Mouse (Mus musculus): ENCODE results near the gene Stard5.

Gene Stard5

GRCm38 (mm10) chr7:83633856-83634255, 2.1 kb downstream of the Stard5 start:
- no peak for DNase-seq

GRCm38 (mm10) chr7:83635726-83636125, 4.0 kb downstream of the Stard5 start:
- DNase-seq, result no peak

GRCm38 (mm10) chr7:83636425-83636824, 4.7 kb downstream of the Stard5 start:
- DNase-seq, result no peak

GRCm38 (mm10) chr7:83637781-83638583, 6.2 kb downstream of the Stard5 start:
- no peak for DNase-seq

- no peak for DNase-seq
These were observed 7.3 kb downstream of the Stard5 start for GRCm38 (mm10) chr7:83639084-83639483.

- no peak for DNase-seq
These were observed 8.8 kb downstream of the Stard5 start for GRCm38 (mm10) chr7:83640581-83640980.

GRCm38 (mm10) chr7:83641163-83641562, 9.4 kb downstream of the Stard5 start:
- DNase-seq, result no peak

GRCm38 (mm10) chr7:83643581-83643980, 11.8 kb downstream of the Stard5 start:
- DNase-seq, result no peak

- no peak for DNase-seq
These were observed 13.0 kb downstream of the Stard5 start for GRCm38 (mm10) chr7:83644761-83645160.

GRCm38 (mm10) chr7:83645476-83645875, 13.7 kb downstream of the Stard5 start:
- no peak for DNase-seq

- DNase-seq, result no peak
These were observed 17.0 kb downstream of the Stard5 start for GRCm38 (mm10) chr7:83648807-83649206.

- DNase-seq, result no peak
These were observed 18.9 kb downstream of the Stard5 start for GRCm38 (mm10) chr7:83650638-83651037.

- DNase-seq, result no peak
These were observed 20.7 kb downstream of the Stard5 start for GRCm38 (mm10) chr7:83652498-83652897.

GRCm38 (mm10) chr7:83653605-83654051, 21.9 kb downstream of the Stard5 start:
- no peak for DNase-seq

- no peak for DNase-seq
These were observed 22.4 kb downstream of the Stard5 start for GRCm38 (mm10) chr7:83654196-83654595.

- DNase-seq, result peak; percentile 90
These were observed 23.3 kb downstream of the Stard5 start for GRCm38 (mm10) chr7:83654938-83655630.

GRCm38 (mm10) chr7:83658716-83659115, 27.0 kb downstream of the Stard5 start:
- no peak for DNase-seq

- peak; percentile 75 for DNase-seq
These were observed 27.7 kb downstream of the Stard5 start for GRCm38 (mm10) chr7:83659159-83660065.

- DNase-seq, result peak; percentile 83
These were observed 28.5 kb downstream of the Stard5 start for GRCm38 (mm10) chr7:83660273-83660691.

- DNase-seq, result peak; percentile 81
These were observed 29.3 kb downstream of the Stard5 start for GRCm38 (mm10) chr7:83661031-83661430.

GRCm38 (mm10) chr7:83661763-83662162, 30.0 kb downstream of the Stard5 start:
- peak; percentile 63 for DNase-seq

GRCm38 (mm10) chr7:83662711-83663375, 31.1 kb downstream of the Stard5 start:
- no peak for DNase-seq
